Mouse (Mus musculus) 3T3-L1 (cell line): ENCODE results near the gene Arhgap15.

Source experiments
- DNase-seq: peaks from one replicate; pipeline ENCODE4 v3.0.0-alpha.2; 2015; ENCODE audit warnings: low read depth, low spot score

The Arhgap15 gene

GRCm38 (mm10) chr2:44029865-44030264 lies 281.2 kb downstream of the Arhgap15 start:
- DNase-seq = no peak

DNA sequence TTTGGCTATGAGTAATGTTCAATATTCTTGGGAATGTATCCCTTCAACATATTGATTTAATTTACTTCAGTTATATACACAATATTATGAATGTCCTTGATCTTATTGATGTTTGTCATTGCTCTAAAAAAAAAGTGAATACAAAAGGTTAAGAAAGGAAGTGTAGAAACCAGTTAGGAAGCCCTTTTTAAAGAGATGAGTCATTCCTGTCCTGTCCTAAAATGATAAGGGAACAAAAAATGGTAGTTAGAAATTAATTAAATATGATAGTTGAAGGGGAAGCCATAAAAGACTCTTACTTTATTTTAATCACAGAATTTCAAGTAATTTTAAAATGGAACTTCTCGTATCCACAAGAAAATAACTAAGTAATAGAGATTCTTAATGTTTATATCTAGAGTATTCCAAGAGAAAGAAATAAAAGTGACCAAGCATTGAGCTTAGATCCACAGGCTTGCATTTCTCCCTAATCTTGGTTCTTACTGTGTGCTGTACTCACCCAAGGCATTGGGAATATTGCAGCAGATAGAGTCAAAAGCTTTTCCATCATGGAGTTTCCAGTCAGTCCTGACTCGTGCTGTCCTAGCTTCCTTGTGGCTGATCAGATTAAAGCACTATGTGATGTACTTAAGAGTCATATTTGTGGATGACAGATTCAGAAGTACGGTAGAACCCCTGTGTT lies 291.0 kb downstream of the Arhgap15 start:
- DNase-seq = no peak

DNA sequence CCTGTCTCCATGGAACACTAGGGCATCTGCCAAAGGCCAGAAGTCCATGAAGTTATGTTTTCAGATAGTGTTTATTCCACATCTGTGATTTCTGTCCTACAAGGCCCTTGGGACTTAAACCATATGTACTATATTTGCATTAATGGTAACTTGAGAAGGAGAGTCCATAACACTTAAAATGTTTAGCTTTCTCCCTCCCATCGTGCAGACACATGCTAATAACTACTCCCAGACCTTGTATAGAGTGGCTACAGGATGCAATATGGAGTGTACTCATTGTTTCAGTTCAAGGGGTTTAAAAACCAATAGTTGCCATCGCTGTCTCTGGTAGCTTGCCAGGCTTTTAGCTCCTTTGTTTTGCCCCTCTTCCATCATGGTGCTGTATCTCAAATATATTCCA lies 295.5 kb downstream of the Arhgap15 start:
- no peak for DNase-seq

DNA sequence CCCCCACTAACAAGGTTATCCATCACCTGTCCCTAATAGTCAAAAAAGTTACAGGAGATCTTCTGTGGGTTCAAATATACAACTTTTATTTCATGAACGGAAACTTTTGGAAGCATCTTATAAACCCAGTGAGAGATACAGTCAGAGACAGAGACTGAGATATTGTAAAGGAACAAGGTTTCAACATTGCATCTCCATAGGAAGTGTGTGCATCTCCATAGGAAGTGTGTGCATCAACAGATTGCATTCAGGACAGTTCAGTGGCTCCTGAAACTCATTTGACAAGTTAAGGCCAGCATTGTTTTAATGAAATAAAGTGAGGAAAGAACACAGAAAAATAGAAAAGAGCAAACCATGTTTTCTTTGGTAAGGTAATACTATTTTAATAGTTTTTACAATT lies 296.0 kb downstream of the Arhgap15 start:
- no peak for DNase-seq

DNA sequence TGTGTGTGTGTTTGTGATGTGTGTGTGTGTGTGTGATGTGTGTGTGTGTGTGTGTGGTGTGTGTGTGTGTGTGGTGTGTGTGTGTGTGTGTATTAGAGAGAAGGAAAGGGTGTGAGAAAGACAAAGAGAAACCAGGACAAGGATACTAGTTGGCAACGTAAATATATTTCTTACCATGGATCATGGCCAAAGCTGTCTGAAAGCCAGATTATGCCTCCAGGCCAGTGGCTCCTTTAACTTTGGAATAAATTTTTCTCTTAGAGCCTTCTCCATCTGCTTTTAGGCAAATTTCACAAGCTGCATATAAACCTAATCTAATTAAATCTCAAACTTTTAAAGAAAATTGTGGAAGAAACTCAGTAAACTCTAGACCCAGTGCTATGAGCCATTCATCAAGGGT lies 296.6 kb downstream of the Arhgap15 start:
- no peak for DNase-seq

DNA sequence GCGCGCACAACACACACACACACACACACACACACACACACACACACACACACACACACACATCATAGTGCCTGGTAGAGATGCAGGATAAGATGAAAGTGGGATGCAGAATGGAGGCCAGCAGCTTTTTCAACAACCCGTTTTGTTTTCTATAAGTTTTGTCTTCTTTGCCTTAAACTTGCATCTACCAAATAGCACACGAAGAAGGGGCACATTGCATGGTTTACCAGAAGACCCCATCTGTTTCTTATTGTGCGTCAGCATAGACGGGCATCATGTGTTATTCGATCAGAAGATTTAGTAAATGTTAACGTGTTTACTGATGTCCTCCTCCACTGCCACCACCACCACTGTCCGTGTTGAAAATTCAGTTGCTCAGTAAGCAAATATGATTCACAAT lies 311.7 kb downstream of the Arhgap15 start:
- DNase-seq = no peak

DNA sequence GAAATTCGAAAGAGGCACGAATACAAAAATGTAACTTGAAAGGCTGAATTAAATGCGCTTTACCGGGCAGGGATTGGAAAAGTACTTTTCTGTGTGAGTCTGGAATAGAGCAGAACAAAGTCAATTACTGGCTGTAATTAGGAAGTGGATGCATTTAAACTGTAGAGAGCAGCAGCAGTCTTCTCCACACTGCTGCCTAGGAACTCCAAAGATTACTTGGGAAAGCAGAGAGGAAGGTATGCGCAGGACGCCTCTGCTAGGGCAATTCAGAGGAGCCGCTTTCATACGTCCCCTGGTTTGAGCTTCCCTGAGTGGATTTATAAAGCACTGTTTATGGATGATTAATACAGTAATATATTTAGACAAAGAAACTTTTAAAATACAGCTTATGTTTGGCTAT lies 312.1 kb downstream of the Arhgap15 start:
- no peak for DNase-seq

DNA sequence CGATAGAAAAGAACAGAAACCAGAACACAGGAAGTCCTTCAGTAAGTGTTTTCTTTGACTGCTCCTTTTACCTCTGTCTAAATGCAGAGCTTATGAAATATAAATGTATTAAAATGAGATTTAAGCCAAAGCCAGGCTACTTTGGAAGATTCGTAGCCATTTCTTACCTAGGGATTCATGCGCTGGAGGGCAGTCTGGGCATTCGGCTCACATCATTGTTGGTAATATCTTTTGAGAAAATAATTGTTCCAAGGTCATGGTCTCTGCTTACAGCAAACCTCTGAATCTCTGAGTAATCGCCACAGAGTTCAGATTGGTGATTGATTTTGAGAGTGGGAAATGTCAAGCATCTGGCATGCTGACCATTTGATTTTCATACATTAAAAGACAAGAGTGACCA lies 316.4 kb downstream of the Arhgap15 start:
- no peak for DNase-seq

GRCm38 (mm10) chr2:44068151-44068840 lies 319.7 kb downstream of the Arhgap15 start:
- no peak for DNase-seq

DNA sequence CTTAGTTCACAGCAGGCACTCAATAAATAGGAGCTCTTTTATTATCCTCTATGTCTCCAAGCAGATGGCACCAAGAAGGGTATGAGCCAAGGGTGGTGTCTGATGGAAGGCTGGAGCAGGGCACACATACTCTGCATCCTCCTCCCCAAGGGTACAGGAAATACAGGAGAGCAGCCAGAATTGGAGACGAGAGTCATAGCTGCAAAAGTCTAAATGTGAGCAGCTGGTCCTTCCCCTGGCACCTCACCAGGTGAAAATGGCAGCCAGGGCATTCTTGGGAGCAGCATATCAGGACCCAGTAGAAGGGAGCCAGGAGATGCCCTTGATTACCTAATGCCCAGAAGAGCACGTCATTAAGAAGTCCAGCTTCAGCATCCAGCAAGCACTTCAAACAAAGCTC lies 320.3 kb downstream of the Arhgap15 start:
- no peak for DNase-seq

DNA sequence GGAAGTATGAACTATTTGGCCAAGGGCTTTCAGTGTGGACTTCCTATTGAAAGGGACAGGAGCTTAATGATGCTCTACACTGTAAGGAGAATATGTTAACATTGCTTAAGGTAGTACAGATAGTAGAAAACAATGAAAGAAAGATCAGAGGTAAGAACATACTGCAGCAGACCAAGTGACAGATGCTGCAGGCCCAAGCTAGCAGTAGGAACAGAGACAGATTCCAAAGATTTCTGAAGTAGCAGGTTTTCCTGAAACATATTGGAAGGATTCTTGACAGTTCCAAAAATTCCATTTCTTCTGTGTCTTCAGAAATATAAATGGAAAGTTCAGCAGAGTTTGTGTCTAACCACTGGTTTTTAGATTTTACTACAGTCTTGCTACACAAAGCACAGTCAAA lies 327.9 kb downstream of the Arhgap15 start:
- DNase-seq = no peak

DNA sequence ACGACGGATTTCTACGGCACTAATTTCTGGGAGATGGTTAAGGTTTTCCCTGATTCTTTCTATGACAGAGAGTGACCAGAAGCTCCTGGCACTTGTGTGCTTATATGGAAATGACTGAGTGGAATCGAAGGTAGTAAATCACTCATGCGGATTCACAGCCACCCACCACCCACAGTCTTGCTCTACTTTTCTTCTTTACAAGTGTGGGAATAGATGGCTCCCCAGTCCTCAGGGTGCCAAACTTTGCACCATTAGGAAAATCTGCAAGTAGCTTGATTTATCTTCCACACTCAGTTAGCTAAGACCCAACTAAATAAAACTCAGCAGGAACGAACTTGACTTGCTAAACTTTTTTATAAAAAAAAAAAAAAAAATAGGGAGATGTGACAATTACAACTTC lies 331.9 kb downstream of the Arhgap15 start:
- DNase-seq = no peak

DNA sequence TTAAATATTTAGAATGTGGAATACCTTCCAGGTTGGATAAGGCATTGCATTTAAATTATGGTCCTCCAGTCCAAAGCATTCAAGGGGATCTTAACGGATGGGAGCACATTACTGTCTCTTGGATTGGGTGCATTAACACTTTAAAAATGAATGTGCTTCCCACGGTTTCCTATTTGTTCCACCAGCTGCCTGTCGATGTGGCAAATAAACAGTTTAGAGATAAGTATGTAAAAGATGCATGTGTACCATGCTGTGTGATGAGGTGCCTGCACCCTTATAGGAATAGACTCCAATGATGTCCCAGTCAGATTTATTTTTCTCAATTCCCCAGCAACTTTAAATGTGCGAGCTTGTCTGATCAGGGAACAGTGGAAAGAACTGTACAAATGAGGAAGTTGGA lies 332.6 kb downstream of the Arhgap15 start:
- no peak for DNase-seq

DNA sequence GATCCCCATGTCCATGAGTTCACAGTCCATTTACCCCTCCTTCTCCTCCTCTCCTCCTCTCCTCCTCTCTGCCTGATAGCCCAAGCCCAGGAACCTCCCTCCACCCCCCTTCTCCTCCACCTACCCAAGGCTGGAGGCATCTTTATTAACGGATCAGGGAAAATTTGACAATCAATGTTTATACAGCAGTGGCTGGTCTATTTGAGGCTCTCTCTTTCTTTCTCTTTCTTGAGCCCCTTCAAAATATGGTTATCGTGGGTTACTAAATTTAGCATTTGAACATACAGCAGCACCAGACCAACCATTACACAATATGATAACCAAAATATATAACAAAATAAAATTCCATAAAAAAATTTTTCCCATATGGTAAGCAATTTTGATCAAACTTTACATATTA lies 335.8 kb downstream of the Arhgap15 start:
- no peak for DNase-seq

DNA sequence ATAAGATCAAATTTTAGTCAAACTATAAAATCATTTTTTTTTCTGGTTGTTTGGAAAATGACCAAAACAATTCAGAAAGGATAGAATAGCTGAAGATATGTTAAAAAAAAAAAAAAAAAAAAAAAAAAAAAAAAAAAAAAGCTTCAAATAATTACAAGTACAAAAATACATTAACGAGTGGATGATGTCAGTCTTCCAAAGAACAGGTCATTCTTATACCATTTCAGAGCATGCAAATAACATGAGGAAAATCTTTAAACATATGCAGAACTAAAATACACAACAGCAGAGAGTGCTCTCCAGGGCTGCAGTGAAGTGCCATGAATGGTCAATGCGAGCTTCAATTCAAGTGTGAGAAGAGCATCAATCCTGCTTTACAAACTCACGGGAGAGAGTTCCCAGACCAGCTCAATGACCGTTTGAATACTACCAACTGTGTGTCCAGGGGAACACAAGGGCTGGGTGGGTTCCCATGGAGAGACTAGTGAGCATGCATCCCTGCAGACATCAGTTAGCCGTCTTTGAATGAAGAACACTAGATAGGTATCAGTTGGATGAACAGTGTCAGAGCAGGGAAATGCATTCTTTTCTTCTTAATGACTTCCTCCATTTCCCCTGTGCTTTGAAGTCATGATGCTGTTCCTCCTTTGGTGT lies 337.9 kb downstream of the Arhgap15 start:
- DNase-seq = no peak

DNA sequence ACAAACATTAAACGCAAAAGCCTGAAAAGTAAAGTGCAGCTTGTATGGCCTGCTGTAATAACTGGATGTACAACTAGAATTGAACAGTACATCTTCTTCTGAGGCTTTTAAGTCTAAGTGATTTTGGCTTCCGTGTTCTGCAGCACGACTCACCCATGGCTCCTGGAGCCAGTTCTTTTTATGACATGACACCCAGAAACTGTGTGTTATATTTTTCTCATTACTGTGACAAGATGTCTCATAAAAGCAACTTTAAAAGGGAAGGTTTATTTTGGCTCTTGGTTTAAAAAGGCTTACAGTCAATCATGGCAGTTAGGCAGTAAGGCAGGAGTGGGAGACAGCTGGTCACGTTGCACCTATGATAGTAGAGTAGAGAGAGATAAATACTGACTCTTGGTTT lies 349.9 kb downstream of the Arhgap15 start:
- no peak for DNase-seq

GRCm38 (mm10) chr2:44102351-44102750 lies 353.7 kb downstream of the Arhgap15 start:
- no peak for DNase-seq

DNA sequence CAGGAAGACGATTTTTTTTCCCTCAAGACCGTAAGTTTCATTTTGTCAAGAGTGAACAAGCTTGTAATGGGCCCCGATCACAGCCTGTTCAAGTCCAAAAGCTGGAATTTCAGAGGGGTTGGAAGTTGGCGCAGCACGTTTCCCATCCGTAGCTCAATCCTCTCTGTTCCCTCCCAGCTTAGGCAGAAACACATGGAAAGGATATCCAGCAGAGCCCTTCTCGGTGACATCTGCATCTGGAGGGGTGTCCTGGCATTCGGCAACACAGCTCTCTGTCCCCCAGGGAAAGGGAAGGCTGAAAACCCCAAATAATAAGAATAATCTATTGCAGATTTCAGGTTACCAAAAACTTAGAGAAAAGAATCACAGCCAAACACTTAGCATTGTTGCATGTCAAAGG lies 354.7 kb downstream of the Arhgap15 start:
- no peak for DNase-seq

DNA sequence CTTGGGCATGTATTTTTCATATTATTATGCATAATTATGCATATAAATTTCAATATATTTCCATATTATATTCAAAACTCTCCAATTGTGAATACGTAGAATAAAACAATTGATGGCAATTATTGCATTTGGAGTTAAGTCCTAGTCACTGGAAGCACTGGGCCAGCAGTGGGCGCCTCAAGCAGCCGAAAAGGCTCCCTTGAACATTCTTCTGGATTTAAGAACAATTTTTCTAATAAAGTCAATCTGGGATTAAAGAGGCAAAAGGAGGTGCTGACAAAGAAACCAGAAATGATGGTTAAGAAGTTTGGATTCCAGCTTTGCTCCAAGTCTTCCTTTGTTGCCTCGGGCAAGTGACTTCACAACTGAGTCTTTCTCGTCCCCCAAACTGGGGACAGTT lies 355.1 kb downstream of the Arhgap15 start:
- DNase-seq = peak; percentile 61

DNA sequence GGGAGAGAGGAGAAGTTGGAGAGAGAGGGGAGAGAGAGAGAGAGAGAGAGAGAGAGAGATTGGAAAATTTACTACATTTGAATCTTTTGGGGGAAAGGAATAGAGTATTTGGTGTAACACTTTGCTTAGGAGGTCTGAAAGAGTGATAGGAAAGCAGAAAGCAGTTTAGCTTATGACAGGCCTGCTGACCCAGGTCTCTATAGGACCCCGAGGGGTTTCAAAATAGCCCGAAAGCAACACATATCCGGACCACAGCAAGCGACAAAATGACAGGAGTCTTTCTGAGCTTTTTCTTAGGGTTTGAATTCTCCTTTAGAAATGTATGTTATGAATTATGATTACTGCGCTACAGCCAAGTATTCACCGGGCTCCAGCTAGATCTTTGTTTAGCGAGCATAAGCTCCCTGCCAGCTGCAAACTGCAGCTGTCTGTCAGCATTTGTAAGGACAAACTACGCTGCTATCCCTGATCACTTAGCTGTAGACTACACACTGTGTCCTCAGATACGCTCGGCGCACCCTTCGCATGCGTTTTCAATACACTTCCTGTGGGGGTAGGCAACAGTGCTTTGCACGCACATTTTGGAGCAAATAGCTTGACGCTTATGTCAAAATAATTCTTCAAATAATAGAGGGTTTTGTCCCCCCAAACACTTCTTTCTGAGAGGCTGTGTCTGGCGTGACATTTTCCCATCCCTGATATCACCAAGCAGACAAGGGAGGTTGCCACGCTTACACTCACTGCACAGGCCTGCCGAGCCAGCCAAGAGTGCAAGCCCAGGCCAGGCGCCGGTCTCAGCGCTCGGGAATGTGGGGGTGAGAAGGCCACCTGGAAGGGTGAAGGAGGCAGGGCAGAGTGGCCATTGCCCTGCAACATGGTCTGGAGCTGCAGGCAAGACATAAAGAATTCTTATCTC lies 355.9 kb downstream of the Arhgap15 start:
- no peak for DNase-seq

GRCm38 (mm10) chr2:44105198-44105555 lies 356.6 kb downstream of the Arhgap15 start:
- no peak for DNase-seq

- no peak for DNase-seq
Observed at GRCm38 (mm10) chr2:44106359-44106758, 357.7 kb downstream of the Arhgap15 start.
